Mouse (Mus musculus) liver, embryonic 14.5 days (tissue): ENCODE results near the gene Tedc1. TPM values are rescaled to one million over a fixed set of nuclear protein-coding genes. Genes with fewer than 3 reads are reported as not detected.

ENCODE experiments used
- ATAC-seq: fragments of 200-750 bp; cut with Nextera tagmentation; 2 replicates; pipeline ENCODE4 v1.8.0; 2017; ENCODE audit warnings: moderate number of reproducible peaks, mild to moderate bottlenecking, moderate library complexity; ENCODE audit not compliant: insufficient read depth
- DNase-seq, 3 experiments: peaks; one replicate each; pipeline ENCODE4 v3.0.0-alpha.2; 2012 to 2013; ENCODE audit warnings: low read depth in 3 of 3, low spot score in 3 of 3
- H3K27ac ChIP-seq: fragments of 300-500 bp; sonication (generic); 2 replicates; pipeline ENCODE4 v1.5.1; 2014; ENCODE audit warnings: moderate library complexity, mild to moderate bottlenecking, control low read depth, inconsistent platforms
- H3K27me3 ChIP-seq: fragments of 300-500 bp; sonication (generic); 2 replicates; pipeline ENCODE4 v1.6.1; 2014; ENCODE audit warnings: mild to moderate bottlenecking, low read length, moderate library complexity; ENCODE audit not compliant: control insufficient read depth, insufficient read depth
- H3K36me3 ChIP-seq: fragments of 300-500 bp; sonication (generic); replicated peaks from 2 replicates; pipeline ENCODE4 v1.6.1; 2014; ENCODE audit warnings: low read depth; ENCODE audit not compliant: control insufficient read depth, insufficient read depth
- H3K4me1 ChIP-seq, 2 experiments: fragments of 200-500 bp in 1 of 2; fragments of 300-500 bp in 1 of 2; sonication (generic) in 1 of 2; replicated peaks; 2 replicates each; pipeline ENCODE4 v1.6.1; 2012 to 2014; ENCODE audit warnings: antibody characterized with exemption in 1 of 2, inconsistent platforms in 1 of 2, low read length in 1 of 2; ENCODE audit not compliant: control insufficient read depth in 2 of 2, insufficient read depth in 2 of 2
- H3K4me2 ChIP-seq: fragments of 300-500 bp; sonication (generic); 2 replicates; pipeline ENCODE4 v1.6.1; 2014; ENCODE audit warnings: low read depth, mild to moderate bottlenecking, control low read depth, moderate library complexity
- H3K4me3 ChIP-seq, 2 experiments: fragments of 200-500 bp in 1 of 2; fragments of 300-500 bp in 1 of 2; sonication (generic) in 1 of 2; 2 replicates each; pipeline ENCODE4 v1.5.1; 2012 to 2014; ENCODE audit warnings: low read depth in 2 of 2, low read length in 2 of 2, mild to moderate bottlenecking in 2 of 2, control low read depth in 1 of 2, inconsistent platforms in 1 of 2, moderate library complexity in 1 of 2; ENCODE audit not compliant: insufficient read depth in 1 of 2
- H3K9ac ChIP-seq: fragments of 300-500 bp; sonication (generic); replicated peaks from 2 replicates; pipeline ENCODE4 v1.6.1; 2014; ENCODE audit warnings: mild to moderate bottlenecking, control low read depth, moderate library complexity
- H3K9me3 ChIP-seq: fragments of 300-500 bp; sonication (generic); 2 replicates; pipeline ENCODE4 v1.6.1; 2016; ENCODE audit warnings: low read length, mixed read lengths; ENCODE audit not compliant: control insufficient read depth
- CTCF ChIP-seq: IDR thresholded peaks from 2 replicates; pipeline ENCODE4 v1.5.1; 2016; ENCODE audit warnings: antibody characterized with exemption, low read depth, control low read depth
- EP300 ChIP-seq: IDR thresholded peaks from 2 replicates; pipeline ENCODE4 v1.6.1; 2016; ENCODE audit warnings: antibody characterized with exemption, low read depth
- WGBS: fragments of 180-500 bp; shearing (Covaris S2); extraction: QIAGEN DNeasy Blood & Tissue Kit; methylation state at CpG from one replicate; pipeline ENCODE4 v1.1.7; 2014; ENCODE audit not compliant: insufficient replicate concordance; 5-methylcytosine and 5-hydroxymethylcytosine counted together
- polyA plus RNA-seq, 2 experiments: library from polyadenylated mRNA; depleted of rRNA in 1 of 2; stranded (reverse) in 1 of 2; unstranded in 1 of 2; fragments of >200 nt; fragmentation: Nextera tagmentation in 1 of 2; extraction: Ambion mirVana in 1 of 2; gene quantifications; 2 replicates each; pipeline versions ENCODE4 v1.2.1 to v1.2.3; 2012 to 2014

Gene Tedc1
- polyA plus RNA-seq, 2 experiments: 6.4 to 8.2 TPM

DNA sequence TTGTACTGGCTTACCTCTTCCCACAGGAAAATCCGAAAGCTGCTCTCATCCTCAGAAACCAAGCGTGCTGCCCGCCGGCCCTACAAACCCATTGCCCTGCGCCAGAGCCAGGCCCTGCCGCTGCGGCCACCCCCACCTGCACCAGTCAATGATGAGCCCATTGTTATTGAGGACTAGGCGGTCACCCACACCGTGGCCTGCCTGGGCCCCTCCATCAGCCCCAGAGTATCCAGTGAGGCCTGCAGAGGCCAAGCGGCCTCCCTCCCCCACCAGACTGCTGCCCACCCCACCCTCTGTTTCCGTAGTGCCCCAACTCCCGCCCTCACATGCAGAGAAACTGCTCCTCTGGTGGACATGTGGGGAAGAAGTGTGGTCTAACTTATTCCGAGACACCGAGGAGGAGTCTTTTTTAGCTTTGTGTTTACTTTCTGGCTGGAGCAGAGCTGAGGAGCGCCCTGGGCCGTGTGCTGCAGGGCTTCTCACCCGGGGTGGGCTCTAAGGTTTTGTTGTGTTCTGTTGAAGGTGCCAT lies 19.7 kb upstream of the Tedc1 start:
- H3K9me3 ChIP-seq: no peaks in the 10 kb centered on the region
- H3K36me3 ChIP-seq: peaks cover 27% of the 10 kb centered on the region

DNA sequence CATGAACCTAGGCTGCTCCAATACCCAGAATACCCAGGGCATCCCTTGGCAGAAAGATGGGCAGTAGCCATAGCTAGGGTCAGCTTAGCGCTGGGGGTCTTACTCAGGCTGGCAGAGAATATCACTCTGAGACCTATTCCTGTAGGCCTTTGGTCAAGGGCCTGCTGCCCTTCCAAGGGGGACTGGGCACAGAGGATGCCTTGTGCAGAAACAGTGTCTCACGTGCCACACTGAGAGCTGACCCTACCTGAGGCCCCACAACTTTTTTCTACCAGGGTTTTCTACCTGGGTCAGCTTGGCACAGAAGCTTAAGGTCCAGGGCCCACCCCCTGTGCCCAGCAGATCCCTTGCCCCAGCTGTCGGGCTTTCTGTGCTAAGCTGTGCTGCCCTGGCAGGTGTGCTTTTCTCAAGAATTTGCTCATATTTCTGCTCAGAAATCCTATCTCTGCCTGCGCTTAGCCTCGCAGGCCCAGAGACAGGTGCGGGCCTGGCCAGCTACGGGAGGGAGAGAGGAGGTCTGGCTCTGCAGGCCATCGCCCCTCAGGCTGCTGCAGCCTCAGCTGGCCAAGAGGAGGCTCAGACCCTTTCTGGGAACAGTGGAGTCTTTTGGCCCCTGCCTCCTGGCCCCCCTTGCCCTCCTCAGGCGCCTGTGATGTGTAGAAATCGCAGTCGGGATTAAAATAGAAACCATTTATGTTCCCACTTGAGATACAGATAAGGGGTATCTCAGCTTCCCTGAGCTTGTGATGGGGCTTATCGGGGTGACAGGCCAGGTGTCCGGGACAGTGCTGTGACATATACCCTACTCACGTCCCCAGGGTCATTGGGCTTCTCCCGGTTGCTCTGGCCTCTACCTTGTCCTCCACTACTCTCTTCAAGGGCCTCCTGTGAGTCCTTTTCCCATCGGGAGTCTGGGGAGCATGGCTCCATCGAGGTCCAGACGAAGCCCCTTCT lies 18.7 kb upstream of the Tedc1 start:
- TF ChIP-seq EP300 (no peak), CTCF (no peak)
- no peak for DNase-seq
- ATAC-seq: no peak
- H3K9me3 ChIP-seq: no peaks in the 10 kb centered on the region
- H3K4me1 ChIP-seq: peaks cover 11 to 12% of the 10 kb centered on the region in 2 experiments
- peaks cover 21% of the 10 kb centered on the region for H3K27me3 ChIP-seq
- H3K36me3 ChIP-seq: peaks cover 21% of the 10 kb centered on the region
- H3K4me3 ChIP-seq: no peak overlapping the region
- no peak overlapping the region for H3K9ac ChIP-seq
- WGBS: 73% methylated on average over 18 of the region's 18 CpGs
- no peak overlapping the region for H3K4me2 ChIP-seq
- H3K27ac ChIP-seq: no peak overlapping the region

More for the DNA sequence above, 19.7 kb upstream of the Tedc1 start:
- no peak overlapping the region for H3K27ac ChIP-seq
- ATAC-seq (no peak), DNase-seq (no peak)
- H3K4me1 ChIP-seq: peaks cover 11 to 12% of the 10 kb centered on the region in 2 experiments
- TF ChIP-seq EP300 (no peak), CTCF (no peak)
- H3K27me3 ChIP-seq: peaks cover 11% of the 10 kb centered on the region
- 83% methylated on average over 17 of the region's 17 CpGs for WGBS
- H3K4me3 ChIP-seq: no peak overlapping the region
- H3K4me2 ChIP-seq: no peak overlapping the region
- H3K9ac ChIP-seq: no peak overlapping the region

DNA sequence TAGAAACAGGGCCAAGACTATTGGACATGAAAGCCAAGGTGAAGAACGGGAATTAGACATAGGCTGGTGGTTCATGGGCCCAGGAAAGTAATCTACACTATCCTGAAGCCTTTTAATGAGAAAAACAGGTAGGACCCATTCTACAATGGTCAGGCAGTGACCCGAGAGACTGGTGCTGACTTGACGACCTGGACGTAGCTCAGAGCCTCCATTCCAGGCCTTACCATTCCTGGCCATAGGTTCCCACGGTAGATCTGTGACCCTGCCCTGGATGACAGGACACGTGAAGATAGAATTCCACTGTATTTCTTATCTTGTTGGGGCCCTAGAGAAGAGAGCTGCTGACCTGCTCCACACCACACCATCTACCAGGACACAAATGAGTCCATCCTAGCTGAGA lies 17.9 kb upstream of the Tedc1 start:
- no peak overlapping the region for H3K9ac ChIP-seq
- peaks cover 24% of the 10 kb centered on the region for H3K27me3 ChIP-seq
- 57% methylated on average over 6 of the region's 6 CpGs for WGBS
- H3K9me3 ChIP-seq: no peaks in the 10 kb centered on the region
- TF ChIP-seq CTCF (no peak), EP300 (no peak)
- no peak for ATAC-seq
- no peak overlapping the region for H3K4me3 ChIP-seq
- DNase-seq: no peak
- no peak overlapping the region for H3K4me2 ChIP-seq
- H3K4me1 ChIP-seq: peaks cover 13 to 15% of the 10 kb centered on the region in 2 experiments
- peaks cover 16% of the 10 kb centered on the region for H3K36me3 ChIP-seq
- no peak overlapping the region for H3K27ac ChIP-seq

DNA sequence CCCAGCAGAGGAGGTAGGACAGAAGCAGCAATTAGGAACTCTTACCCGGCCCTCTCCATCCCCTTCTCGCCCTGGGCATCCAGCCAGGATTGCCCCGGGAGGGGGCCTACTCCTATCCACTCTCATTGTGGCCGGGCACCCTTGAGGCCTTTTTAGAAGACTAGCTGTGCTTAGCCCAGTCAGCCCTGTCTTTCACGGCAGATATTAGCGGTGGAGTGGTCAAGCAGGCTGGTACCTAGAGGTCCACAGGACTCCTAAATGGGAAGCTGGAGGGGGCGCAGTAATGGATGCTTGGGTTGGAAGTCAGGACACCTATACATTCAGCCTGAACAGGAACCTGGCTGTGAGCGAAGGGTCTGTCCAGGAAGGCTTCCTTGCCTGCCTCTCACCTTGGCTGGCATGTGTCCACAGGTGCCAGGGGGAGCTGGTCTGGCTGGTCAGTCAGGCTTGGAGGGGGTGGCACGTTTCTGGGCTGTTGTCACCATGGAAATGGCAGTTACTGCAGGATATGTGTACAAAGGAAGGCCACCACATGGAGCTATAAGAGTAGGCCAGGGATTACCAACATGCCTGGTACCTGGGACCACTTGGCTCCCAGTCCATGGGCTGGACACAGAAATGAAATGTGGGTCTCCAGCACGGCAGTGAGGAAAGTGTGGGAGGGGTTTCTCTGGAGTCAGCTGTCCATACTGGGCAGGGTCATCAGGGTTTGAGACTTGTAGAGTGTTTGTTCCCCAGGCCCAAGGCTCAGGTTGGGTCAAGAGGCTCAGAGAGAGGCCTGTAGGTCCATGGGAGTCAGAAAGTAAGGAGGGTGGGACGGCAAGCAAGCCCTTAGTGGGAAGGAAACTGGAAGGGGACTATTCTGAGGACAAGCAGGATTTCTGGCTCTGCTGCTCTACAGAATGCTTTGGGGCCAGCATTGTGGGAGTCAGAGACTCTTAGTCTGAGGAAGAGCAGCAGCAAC lies 17.0 kb upstream of the Tedc1 start:
- peak overlapping the region; percentile 94 for H3K4me2 ChIP-seq
- peak overlapping the region in 1 of 2 experiments; percentile 65; a peak in 2 of 4 replicates for H3K4me3 ChIP-seq
- TF ChIP-seq EP300 (no peak), CTCF (no peak)
- DNase-seq: no peak
- H3K36me3 ChIP-seq: peaks cover 12% of the 10 kb centered on the region
- H3K9ac ChIP-seq: no peak overlapping the region; the same call in 1 of the 2 replicates
- no peak for ATAC-seq
- WGBS: 53% methylated on average over 11 of the region's 11 CpGs
- H3K27me3 ChIP-seq: peaks cover 24% of the 10 kb centered on the region
- H3K9me3 ChIP-seq: no peaks in the 10 kb centered on the region
- H3K27ac ChIP-seq: no peak overlapping the region
- H3K4me1 ChIP-seq: peaks cover 14 to 16% of the 10 kb centered on the region in 2 experiments
